Mouse (Mus musculus): ENCODE data around the gene Tmed10. TPM values are rescaled to one million over a fixed set of nuclear protein-coding genes. Genes with fewer than 3 reads are reported as not detected.

Gene Tmed10
- polyA plus RNA-seq, 1 experiment from 2014 or later, result 187 TPM

- no peak for ATAC-seq
- peaks cover 52% of the 10 kb centered on the region for H3K36me3 ChIP-seq (ENCODE audit: poor library complexity, severe bottlenecking)
- no peaks in the 10 kb centered on the region for H3K4me1 ChIP-seq
- 0 out of 2 replicates have a peak, but pooled peaks cover 6% of the 10 kb centered on the region for H3K9me3 ChIP-seq (replicated peaks)
- H3K4me3 ChIP-seq, result no peak overlapping the region
- no peak overlapping the region for H3K27ac ChIP-seq
- no peak overlapping the region for H3K4me2 ChIP-seq
- WGBS, result 90% methylated on average over 11 of the region's 11 CpGs
- no peak overlapping the region for H3K9ac ChIP-seq
- H3K27me3 ChIP-seq, result no peaks in the 10 kb centered on the region
Measured at GRCm38 (mm10) chr12:85298127-85298834, 76.4 kb downstream of the Tmed10 start.

DNA sequence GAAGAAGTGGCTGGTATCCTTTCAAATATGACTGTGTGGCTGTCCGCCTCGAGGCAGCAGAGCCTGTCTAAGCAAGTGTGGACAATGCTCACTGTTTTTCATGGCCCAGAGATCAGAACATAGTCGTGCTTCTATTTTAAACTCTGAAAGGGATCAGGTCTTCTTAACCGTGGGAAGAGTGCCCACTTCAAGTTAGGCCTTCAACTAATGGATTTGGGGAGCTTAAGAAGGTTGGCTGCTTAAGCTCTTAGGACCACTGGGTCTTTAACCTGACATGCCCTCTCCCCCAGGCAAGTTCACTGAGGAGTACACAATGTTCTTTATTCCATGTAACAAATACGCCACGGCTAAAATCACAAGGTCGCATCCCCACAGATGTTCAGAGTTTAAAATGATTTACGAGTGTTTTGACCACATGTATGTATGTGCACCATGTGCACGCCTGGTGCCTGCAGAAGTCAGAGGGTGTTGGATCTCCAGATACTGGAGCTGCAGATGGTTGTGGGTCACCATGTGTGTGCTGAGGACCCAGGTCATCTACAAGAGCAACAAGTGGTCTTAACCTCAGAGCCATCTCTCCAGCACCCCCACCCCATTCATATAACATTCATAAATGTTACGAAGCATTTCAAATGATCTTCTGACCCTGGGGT lies 77.2 kb downstream of the Tmed10 start:
- no peak overlapping the region for H3K27ac ChIP-seq
- WGBS, result 82% methylated on average over 10 of the region's 10 CpGs
- no peaks in the 10 kb centered on the region for H3K27me3 ChIP-seq
- H3K4me3 ChIP-seq, result no peak overlapping the region
- H3K4me2 ChIP-seq, result no peak overlapping the region
- no peak overlapping the region for H3K9ac ChIP-seq
- peaks cover 46% of the 10 kb centered on the region for H3K36me3 ChIP-seq (ENCODE audit: poor library complexity, severe bottlenecking)
- 0 out of 2 replicates have a peak, but pooled peaks cover 6% of the 10 kb centered on the region for H3K9me3 ChIP-seq (replicated peaks)
- no peak for ATAC-seq
- H3K4me1 ChIP-seq, result no peaks in the 10 kb centered on the region

- Histone ChIP-seq H3K4me3 (no peak overlapping the region), H3K27me3 (no peaks in the 10 kb centered on the region), H3K4me2 (no peak overlapping the region), H3K9ac (no peak overlapping the region), H3K9me3 (replicated peaks) (0 out of 2 replicates have a peak, but pooled peaks cover 6% of the 10 kb centered on the region), H3K4me1 (no peaks in the 10 kb centered on the region), H3K27ac (no peak overlapping the region), H3K36me3 (ENCODE audit: poor library complexity, severe bottlenecking) (peaks cover 41% of the 10 kb centered on the region)
- ATAC-seq, result no peak
- 77% methylated on average over 5 of the region's 5 CpGs for WGBS
Measured at GRCm38 (mm10) chr12:85296915-85297314, 77.7 kb downstream of the Tmed10 start.

GRCm38 (mm10) chr12:85295506-85295905 lies 79.1 kb downstream of the Tmed10 start:
- Histone ChIP-seq H3K36me3 (ENCODE audit: poor library complexity, severe bottlenecking) (peaks cover 27% of the 10 kb centered on the region), H3K9me3 (replicated peaks) (0 out of 2 replicates have a peak, but pooled peaks cover 6% of the 10 kb centered on the region), H3K27ac (no peak overlapping the region), H3K27me3 (no peaks in the 10 kb centered on the region), H3K4me2 (no peak overlapping the region), H3K4me1 (no peaks in the 10 kb centered on the region), H3K4me3 (no peak overlapping the region), H3K9ac (no peak overlapping the region)
- WGBS, result 92% methylated on average over 2 of the region's 2 CpGs
- no peak for ATAC-seq

DNA sequence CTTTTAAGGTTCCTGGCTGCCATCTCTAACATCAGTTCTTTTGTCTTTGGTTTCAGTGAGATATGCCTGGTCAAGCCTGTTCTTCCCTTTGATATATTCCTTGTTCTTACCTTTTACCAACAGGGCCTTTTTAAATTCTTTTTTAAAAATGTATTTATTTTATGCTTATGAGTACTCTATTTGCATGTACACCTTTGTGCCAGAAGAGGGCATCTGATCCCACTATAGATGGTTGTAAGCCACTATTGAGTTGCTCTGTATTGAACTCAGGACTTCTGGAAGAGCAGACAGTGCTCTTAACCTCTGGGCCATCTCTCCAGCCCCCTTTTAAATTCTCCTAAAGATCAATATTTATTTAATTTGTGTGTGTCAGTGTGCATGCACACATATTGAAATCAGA lies 81.7 kb downstream of the Tmed10 start:
- H3K9me3 ChIP-seq (replicated peaks), result 0 out of 2 replicates have a peak, but pooled peaks cover 6% of the 10 kb centered on the region
- no peak for ATAC-seq

DNA sequence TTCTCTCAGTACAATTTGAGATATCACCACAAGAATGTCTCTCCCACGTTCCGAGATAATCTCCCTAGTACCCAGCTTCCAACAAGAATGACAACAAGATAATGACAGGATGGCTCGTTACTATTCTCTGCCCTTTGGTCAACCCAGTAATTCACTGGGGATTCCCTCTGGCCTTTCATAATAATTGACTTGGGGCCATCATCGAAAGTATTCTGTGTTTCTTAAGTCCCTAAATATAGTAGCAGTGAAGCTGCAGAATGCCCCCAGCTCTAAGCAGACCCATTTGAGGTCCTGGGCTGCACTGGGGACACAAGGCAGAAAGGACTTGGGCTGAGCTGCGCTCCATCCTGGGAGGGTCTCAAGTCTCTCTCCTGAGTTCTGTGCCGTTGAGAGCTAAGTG lies 82.4 kb downstream of the Tmed10 start:
- Histone ChIP-seq H3K36me3 (ENCODE audit: poor library complexity, severe bottlenecking) (no peaks in the 10 kb centered on the region), H3K4me2 (no peak overlapping the region), H3K27ac (no peak overlapping the region), H3K27me3 (no peaks in the 10 kb centered on the region), H3K9me3 (replicated peaks) (0 out of 2 replicates have a peak, but pooled peaks cover 6% of the 10 kb centered on the region), H3K4me1 (peaks cover 13% of the 10 kb centered on the region), H3K4me3 (no peak overlapping the region), H3K9ac (no peak overlapping the region)
- 77% methylated on average over 6 of the region's 6 CpGs for WGBS
- no peak for ATAC-seq

More for the DNA sequence above, 81.7 kb downstream of the Tmed10 start:
- 0 out of 2 replicates have a peak, but pooled peaks cover 2% of the 10 kb centered on the region for H3K36me3 ChIP-seq (ENCODE audit: poor library complexity, severe bottlenecking)
- no peak overlapping the region for H3K4me2 ChIP-seq
- H3K27ac ChIP-seq, result no peak overlapping the region
- H3K27me3 ChIP-seq, result no peaks in the 10 kb centered on the region
- H3K9ac ChIP-seq, result no peak overlapping the region
- H3K4me1 ChIP-seq, result peaks cover 12% of the 10 kb centered on the region
- H3K4me3 ChIP-seq, result no peak overlapping the region

- Histone ChIP-seq H3K27ac (no peak overlapping the region), H3K36me3 (ENCODE audit: poor library complexity, severe bottlenecking) (no peaks in the 10 kb centered on the region), H3K9ac (no peak overlapping the region), H3K4me2 (no peak overlapping the region), H3K27me3 (no peaks in the 10 kb centered on the region), H3K4me1 (peaks cover 13% of the 10 kb centered on the region), H3K4me3 (no peak overlapping the region), H3K9me3 (replicated peaks) (0 out of 2 replicates have a peak, but pooled peaks cover 6% of the 10 kb centered on the region)
- no peak for ATAC-seq
Measured at GRCm38 (mm10) chr12:85291541-85291940, 83.1 kb downstream of the Tmed10 start.

DNA sequence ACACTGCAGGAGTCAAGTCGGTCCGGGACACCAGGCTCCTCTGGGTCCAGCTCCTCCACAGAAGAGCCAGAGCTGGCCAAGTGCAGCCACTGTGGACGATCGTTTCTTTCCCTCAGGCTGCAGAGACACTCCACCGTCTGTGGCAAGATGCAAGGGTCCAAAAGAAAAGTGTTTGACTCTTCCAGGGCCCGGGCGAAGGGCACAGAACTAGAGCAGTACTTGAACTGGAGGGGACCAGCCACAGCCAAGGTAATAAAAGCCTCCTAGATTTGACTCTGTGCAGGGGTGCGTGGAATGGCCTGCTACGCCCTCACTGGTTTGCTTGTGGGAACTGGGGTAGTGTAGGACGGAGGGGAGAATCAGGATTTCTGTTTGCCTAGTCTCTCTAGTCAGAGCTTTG lies 84.0 kb downstream of the Tmed10 start:
- ATAC-seq, result no peak
- peaks cover 13% of the 10 kb centered on the region for H3K4me1 ChIP-seq
- H3K4me3 ChIP-seq, result no peak overlapping the region
- H3K36me3 ChIP-seq (ENCODE audit: poor library complexity, severe bottlenecking), result no peaks in the 10 kb centered on the region
- 0 out of 2 replicates have a peak, but pooled peaks cover 6% of the 10 kb centered on the region for H3K9me3 ChIP-seq (replicated peaks)
- no peaks in the 10 kb centered on the region for H3K27me3 ChIP-seq
- WGBS, result 87% methylated on average over 10 of the region's 10 CpGs
- H3K4me2 ChIP-seq, result no peak overlapping the region
- no peak overlapping the region for H3K27ac ChIP-seq
- no peak overlapping the region for H3K9ac ChIP-seq

Other genes with a start within 250 kb of the Tmed10 start
- 8.6 and 12.2 TPM in 2 replicates for gene Rps6kl1, start 223.6 kb downstream of the Tmed10 start, polyA plus RNA-seq (2015; fragmentation: Nextera tagmentation; extraction: Ambion mirVana)
- 7.0 and 8.3 TPM in 2 replicates for gene Pgf, start 197.1 kb downstream of the Tmed10 start, polyA plus RNA-seq (2015; fragmentation: Nextera tagmentation; extraction: Ambion mirVana)
- 93.1 and 100 TPM in 2 replicates for gene Eif2b2, start 155.4 kb downstream of the Tmed10 start, polyA plus RNA-seq (2015; fragmentation: Nextera tagmentation; extraction: Ambion mirVana)
- 7.5 and 9.8 TPM in 2 replicates for gene Mlh3, start 104.2 kb downstream of the Tmed10 start, polyA plus RNA-seq (2015; fragmentation: Nextera tagmentation; extraction: Ambion mirVana)
- gene Acyp1, start 86.4 kb downstream of the Tmed10 start, polyA plus RNA-seq (2015; fragmentation: Nextera tagmentation; extraction: Ambion mirVana), result 69.2 and 75.7 TPM in 2 replicates
- gene Zc2hc1c, start 86.3 kb downstream of the Tmed10 start, polyA plus RNA-seq (2015; fragmentation: Nextera tagmentation; extraction: Ambion mirVana), result 1.0 and 1.4 TPM in 2 replicates
- 13.4 and 15.6 TPM in 2 replicates for gene Nek9, start 35.5 kb downstream of the Tmed10 start, polyA plus RNA-seq (2015; fragmentation: Nextera tagmentation; extraction: Ambion mirVana)
- 1.1 and 1.2 TPM in 2 replicates for gene Fos, start 99.0 kb upstream of the Tmed10 start, polyA plus RNA-seq (2015; fragmentation: Nextera tagmentation; extraction: Ambion mirVana)
- gene Jdp2, start 224.2 kb upstream of the Tmed10 start, polyA plus RNA-seq (2015; fragmentation: Nextera tagmentation; extraction: Ambion mirVana), result 0.21 TPM in 1 of 2 replicates, not detected in the other

All from forebrain, embryonic 13.5 days (tissue).